Mouse (Mus musculus) lung, adult 18-20 months (tissue): ENCODE results near the gene Ddb2.
A peak's percentile ranks its signal among the peaks of the same experiment; 100 is the strongest.

ENCODE experiments used
- DNase-seq, 2 experiments: peaks; one replicate each; pipeline ENCODE4 v3.0.0; 2022; ENCODE audit warnings: mixed read lengths in 2 of 2

Ddb2 gene

DNA sequence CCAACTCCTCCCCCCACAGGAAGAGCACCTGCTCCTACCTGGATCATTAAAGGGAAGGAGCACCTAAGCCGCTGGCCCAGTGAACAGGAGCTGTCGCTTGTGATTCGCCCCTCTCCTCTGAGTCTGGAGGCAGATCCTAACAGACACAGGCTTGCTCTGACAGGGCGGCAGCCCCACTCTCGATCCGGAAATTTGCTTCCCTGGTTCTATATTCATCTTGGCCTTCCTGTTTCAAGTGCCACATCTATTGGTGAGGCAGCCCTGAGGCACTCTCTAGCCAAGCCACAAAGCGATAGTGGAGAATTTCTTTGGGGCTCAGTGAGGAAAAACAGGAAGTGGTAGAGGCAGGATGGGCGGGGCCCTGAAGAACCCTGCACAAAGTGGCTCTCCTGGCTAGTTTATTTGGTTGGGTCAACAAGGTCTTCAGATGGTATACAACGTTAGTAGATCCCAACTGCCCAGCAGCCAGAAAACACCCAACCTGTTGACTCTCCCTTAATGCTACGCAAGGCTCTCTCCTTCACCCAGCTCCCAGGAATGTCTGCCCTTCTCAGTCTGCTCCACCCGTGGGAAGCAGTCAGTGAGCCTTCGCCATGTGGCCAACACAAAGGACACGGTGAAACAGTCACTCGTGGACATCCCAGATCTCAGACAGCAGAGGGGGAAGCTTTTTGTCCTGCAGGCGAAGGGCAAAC lies 52.9 kb downstream of the Ddb2 start, which contains the start of gene Madd:
Madd (minus strand) TSS at position 127 of the 695 bp plus-strand sequence.
- peak; percentile 84 to 85 for DNase-seq

DNA sequence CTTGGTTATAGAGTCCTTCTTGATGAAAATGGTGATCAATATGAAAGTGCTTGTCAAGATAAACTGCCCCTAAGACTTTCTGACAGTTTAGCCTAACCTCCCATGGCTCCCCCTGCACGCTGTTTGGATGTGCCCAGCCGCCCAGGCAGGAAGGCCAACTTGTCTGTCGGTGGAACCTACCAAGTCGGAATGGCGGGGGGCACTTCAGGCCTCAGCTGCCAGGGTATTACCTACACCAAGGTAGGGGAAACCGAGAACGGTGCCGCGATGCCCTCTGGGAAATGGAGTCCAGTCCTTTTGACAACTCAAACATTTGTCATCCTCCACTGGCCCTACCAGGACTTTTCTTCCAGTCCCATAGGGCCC lies 53.7 kb downstream of the Ddb2 start:
- DNase-seq = peak; percentile 97 to 98

DNA sequence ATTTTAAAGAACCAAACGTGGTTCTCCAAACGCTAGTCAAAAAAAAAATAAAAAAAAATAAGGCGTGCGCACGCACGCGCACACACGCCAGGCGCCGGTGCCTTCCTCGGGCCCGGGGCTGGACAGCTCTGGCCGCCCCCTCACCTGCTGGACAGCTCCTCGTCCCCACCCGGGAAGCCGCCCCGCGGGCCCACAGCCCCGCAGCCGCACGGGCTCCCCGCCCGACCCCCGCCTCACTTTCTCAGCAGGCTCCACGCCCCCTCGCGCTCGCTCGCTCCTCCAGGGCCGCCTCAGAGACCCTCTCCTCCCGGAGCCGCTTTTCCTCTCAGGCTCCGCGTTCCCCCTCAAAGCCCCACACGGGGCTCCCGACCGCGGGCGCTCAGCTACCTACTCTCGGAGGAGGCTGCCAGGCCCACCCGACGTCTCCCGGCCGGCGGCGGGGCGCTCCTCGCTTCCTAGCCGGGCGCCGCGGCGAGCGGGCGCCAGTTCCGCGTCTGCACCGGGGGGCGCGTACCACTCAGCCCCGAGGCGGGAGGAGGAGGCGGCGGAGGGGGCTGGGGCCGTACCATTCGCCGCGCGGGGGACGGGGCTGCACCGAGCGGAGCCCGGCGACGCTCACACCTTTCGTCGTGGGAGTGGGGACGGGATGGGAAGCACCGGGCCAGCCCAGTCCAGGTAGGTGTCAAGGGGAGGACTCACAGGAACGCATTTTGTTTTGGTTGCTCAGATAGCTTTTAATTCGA lies 54.2 kb downstream of the Ddb2 start:
- DNase-seq = peak; percentile 78 to 80

DNA sequence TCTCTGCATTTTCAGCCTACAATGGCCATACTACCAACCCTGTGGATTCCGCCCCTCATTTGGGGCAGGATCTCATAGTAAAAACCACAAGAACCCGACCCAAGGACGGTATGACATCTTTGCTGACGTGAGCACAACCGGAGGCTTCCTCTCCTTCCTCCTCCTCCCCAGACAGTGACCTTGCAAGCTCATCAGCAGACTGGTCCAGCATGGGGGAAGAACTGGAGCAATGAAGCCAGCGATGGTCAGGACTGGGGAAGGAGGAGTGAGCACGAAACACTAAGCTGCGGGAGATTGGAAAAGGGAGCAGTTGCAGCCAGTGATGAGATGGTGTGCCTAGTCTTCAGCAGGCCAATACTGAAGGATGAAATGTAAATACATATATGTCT lies 54.8 kb downstream of the Ddb2 start:
- DNase-seq = peak in 1 of 2 experiments; percentile 26

DNA sequence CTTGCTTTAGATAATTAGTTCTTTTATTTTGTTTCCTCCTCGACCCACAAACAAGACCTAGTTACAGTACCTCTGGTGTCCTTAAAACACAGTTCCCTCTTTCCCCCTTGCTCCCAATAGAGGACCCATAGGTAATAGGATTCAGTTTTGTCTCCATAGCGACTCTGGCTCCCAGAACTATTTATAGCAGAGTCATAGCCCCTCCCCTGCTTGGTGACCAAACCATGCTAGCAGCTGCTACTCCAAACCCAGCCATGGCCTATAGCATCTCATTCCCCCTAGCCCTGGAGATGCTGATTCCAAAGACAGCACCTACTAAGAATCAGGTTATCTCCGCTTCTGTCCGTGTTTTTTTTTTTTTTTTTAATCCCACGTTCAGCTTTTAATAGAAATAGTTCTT lies 56.1 kb downstream of the Ddb2 start:
- no peak for DNase-seq

DNA sequence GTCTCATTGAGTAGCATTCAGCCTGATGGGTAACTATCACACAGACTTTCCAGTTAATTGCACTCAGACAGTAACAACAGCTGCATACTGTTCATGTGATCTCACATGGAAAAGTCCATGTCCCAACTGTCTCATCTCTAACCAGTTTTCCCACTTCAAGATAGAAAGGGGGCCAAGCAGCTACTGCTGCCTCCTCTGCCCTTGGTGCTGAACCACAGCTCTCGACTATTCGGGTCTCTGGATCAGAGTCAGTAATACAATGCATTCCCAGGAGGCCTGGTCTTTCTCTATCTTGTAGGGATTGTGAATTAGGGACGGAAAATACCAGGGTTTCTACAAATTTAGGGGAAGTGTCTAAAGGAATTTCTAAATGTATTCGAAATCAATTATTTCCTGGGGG lies 57.0 kb downstream of the Ddb2 start:
- DNase-seq = no peak

DNA sequence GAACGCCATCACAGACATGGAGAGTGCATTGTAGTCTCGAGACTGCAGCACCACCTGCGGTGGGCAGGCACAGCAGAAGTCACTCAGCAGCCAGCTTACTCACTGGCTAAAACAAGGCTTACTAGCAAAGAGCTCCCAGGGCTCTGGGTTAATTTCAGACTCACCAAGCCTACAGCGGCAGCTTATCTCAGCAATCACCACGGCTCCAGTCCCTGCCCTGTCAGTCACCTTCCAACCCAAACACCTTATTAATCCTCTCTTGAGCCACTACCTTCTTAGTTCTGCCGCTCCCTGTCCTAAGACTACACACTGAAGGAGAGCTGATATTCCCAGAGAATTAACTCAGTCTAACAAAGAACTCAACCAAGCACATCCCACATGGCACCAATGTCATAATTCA lies 60.5 kb downstream of the Ddb2 start:
- no peak for DNase-seq

DNA sequence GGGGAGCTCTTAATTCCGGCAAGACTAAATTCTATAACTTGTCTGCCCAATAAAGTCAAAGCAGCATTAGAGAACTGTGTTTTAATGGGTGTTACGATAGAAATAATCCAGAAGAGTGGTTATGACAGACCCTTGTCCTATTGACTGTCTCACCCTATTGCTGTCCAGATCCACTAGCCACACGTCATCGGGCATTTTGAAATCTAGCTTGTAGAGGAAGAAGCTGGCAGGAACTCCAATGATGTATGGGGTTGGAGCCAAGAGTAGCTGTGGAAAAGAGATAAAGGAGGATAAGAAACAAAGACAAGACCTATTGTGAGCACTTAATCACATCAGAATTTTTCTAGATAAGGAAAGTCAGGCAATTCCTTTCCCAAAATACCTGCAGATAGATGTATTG lies 61.3 kb downstream of the Ddb2 start:
- DNase-seq = no peak

DNA sequence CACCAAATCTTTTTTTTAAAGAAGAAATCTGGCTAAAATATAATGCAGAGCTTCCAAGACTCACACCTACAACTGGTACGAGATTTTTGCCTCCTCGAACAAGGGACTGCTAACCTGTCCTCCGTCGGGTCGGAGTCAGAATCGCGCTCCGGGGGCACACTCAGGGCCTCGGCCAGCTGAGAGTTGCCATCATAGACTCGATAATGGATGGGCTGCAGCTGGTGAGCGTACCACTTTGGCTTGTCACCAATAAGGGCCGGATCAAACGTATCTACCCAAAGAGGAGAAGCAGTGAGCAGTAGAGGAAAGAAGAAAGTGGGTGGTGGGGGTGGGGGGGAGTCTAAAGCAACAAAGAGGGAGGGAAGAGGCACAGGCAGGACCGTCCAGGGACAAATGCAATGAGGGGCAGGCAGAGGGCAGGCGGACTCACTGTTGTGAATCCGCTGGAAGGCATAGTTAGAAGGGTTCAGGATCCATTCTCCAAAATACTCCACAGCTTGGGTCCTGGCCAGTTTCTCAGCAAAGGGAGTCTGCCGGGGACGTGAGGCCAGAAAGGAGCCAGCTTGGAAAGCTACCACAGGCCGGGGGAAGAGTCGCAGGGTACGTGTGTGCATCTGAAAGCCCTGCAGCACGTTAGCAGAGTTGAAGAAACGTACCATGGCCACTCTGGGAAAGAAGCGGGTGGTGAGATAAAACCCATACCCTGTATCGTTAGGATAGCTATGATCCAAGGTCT lies 67.0 kb downstream of the Ddb2 start:
- DNase-seq = peak in 1 of 2 experiments; percentile 18

DNA sequence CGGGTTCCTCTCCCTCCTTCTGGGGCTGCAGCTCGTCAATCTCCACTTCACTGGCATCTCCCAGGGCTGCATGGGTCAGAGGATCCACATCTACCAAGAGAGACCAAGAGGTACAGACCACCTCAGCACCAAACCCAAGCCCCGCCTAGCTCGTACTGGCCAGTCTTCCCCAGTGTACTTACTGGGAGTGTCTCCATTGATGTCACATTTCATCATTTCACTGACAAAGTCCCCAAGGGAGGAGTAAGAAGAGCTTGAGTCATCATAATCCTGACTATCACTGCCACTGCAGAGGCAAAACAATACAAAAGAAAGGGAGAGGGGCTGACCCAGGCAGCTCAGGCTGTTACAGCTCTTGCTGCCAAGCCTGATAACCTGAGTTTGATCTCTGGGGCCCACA lies 69.2 kb downstream of the Ddb2 start:
- no peak for DNase-seq

DNA sequence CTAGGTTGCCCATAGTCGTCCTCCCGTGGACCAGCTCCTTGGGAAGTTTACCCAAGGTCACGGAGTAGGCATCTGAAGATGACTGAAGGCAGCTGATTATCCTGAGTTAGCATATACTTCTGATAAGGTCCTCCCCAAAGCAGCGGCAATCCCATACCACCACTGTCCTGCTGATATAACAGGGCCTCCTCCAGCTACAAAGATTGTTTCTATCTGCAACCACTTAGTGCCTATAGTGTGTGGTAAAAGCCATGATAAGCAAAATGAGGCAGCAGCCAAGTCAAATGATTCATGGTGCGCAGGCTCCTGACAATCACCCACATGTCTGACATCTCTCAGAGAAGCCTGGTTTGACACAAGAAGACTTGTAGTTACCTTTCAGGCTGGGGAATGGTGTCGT lies 71.8 kb downstream of the Ddb2 start:
- no peak for DNase-seq

DNA sequence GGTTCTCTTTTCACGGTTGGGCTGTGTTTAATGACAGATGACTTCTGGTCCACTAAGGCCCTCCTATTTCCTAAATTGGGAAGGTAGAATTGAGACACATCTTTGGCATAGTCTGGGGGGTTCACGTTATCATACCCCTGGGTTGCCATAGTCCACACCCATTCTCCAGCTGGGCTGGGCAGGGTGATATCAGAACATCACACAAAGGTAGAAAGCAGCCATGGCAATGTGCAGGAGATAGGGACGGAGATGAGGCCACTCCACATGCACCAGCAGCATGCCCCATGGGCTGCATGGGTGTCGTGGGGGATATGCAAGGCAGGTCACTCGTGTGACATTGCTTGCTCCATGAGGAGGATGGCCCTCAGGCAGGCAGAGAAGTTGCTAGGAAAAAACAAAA lies 73.2 kb downstream of the Ddb2 start:
- no peak for DNase-seq

DNA sequence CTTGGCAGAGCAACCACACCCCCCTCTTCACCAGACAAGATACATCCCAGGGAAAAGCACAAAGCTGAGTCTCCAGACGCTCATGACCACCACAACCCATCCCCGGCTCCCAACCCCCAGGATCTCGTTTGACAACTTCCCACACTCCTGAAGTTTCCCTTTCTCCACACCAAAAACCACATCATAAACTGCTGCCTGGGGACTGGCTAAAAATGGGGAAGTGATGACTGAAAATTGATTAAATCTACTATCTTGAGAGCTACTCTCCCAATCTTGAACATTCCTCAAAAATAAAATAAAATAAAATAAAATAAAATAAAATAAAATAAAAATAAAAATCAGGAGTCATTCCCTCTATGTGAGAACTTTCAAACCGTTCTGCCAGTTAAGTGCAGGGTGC lies 73.8 kb downstream of the Ddb2 start:
- DNase-seq = no peak
